Mouse (Mus musculus) heart, postnatal 0 days (tissue): ENCODE measurements at regions not wholly inside any gene's neighbourhood (a gene's known extent, or its start where the extent isn't known, plus 50 kb on each side); places are given as distances from the start of the nearest gene placed in this dataset.

Source experiments
- ATAC-seq: fragments of 200-750 bp; cut with Nextera tagmentation; 2 replicates; pipeline ENCODE4 v1.8.0; 2017; ENCODE audit warnings: low read depth, moderate number of reproducible peaks, moderate library complexity; ENCODE audit not compliant: insufficient read depth
- DNase-seq: peaks from one replicate; pipeline ENCODE4 v3.0.0-alpha.2; 2016; ENCODE audit warnings: low spot score
- H3K27ac ChIP-seq: fragments of 300-500 bp; sonication (generic); 2 replicates; pipeline ENCODE4 v1.5.1; 2014; ENCODE audit warnings: low read depth, mild to moderate bottlenecking
- H3K27me3 ChIP-seq: fragments of 300-500 bp; sonication (generic); 2 replicates; pipeline ENCODE4 v1.6.1; 2014; ENCODE audit warnings: low read length, mixed read lengths; ENCODE audit not compliant: control insufficient read depth, insufficient read depth
- H3K36me3 ChIP-seq: fragments of 300-500 bp; sonication (generic); replicated peaks from 2 replicates; pipeline ENCODE4 v1.6.1; 2014; ENCODE audit warnings: low read length, mixed read lengths; ENCODE audit not compliant: control insufficient read depth, insufficient read depth
- H3K4me1 ChIP-seq: fragments of 300-500 bp; sonication (generic); 2 replicates; pipeline ENCODE4 v1.6.1; 2014; ENCODE audit warnings: antibody characterized with exemption; ENCODE audit not compliant: control insufficient read depth, insufficient read depth
- H3K4me2 ChIP-seq: fragments of 300-500 bp; sonication (generic); 2 replicates; pipeline ENCODE4 v1.6.1; 2014; ENCODE audit warnings: low read depth, mild to moderate bottlenecking, low read length, moderate library complexity
- H3K4me3 ChIP-seq: fragments of 300-500 bp; sonication (generic); 2 replicates; pipeline ENCODE4 v1.5.1; 2014; ENCODE audit warnings: low read depth, low read length
- H3K9ac ChIP-seq: fragments of 300-500 bp; sonication (generic); replicated peaks from 2 replicates; pipeline ENCODE4 v1.6.1; 2014; ENCODE audit warnings: low read depth, low read length, mixed read lengths
- H3K9me3 ChIP-seq: fragments of 300-500 bp; sonication (generic); replicated peaks from 2 replicates; pipeline ENCODE4 v1.6.1; 2016; ENCODE audit warnings: low read length; ENCODE audit not compliant: control insufficient read depth
- CTCF ChIP-seq: IDR thresholded peaks from 2 replicates; pipeline ENCODE4 v1.5.1; 2016; ENCODE audit warnings: antibody characterized with exemption, control low read depth, low read depth
- EP300 ChIP-seq: IDR thresholded peaks from 2 replicates; pipeline ENCODE4 v1.6.1; 2016; ENCODE audit warnings: antibody characterized with exemption, low read depth
- WGBS: fragments of 180-500 bp; shearing (Covaris S2); extraction: QIAGEN DNeasy Blood & Tissue Kit; methylation state at CpG from one replicate; pipeline ENCODE4 v1.1.7; 2014; 5-methylcytosine and 5-hydroxymethylcytosine counted together

DNA sequence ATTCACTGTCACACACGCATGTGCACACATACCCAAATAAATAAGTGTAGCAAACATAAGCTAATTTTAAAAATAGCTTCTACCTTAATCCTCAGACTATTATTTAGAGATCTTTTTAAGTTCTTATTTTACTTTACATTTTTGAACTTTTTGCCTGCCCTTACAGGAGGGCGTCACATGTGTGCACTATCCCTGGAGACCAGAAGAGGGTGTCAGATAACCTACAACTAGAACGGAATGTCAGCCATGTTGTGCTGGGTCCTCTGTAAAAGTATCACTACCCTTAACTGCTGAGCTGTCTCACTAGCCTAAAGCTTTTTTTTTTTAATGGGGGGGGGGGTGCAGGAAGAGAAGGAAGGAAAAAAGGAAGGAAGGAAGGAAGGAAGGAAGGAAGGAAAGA, 271.7 kb downstream of the Gxylt1 start:
- Histone ChIP-seq H3K27ac (no peak overlapping the region), H3K36me3 (no peaks in the 10 kb centered on the region), H3K9ac (no peak overlapping the region), H3K4me3 (no peak overlapping the region), H3K4me2 (no peak overlapping the region), H3K27me3 (no peaks in the 10 kb centered on the region), H3K9me3 (no peaks in the 10 kb centered on the region), H3K4me1 (peaks cover 22% of the 10 kb centered on the region)
- ATAC-seq (no peak), DNase-seq (no peak)
- TF ChIP-seq CTCF (peak; percentile 38), EP300 (no peak)
- WGBS = 81% methylated on average over 3 of the region's 3 CpGs

DNA sequence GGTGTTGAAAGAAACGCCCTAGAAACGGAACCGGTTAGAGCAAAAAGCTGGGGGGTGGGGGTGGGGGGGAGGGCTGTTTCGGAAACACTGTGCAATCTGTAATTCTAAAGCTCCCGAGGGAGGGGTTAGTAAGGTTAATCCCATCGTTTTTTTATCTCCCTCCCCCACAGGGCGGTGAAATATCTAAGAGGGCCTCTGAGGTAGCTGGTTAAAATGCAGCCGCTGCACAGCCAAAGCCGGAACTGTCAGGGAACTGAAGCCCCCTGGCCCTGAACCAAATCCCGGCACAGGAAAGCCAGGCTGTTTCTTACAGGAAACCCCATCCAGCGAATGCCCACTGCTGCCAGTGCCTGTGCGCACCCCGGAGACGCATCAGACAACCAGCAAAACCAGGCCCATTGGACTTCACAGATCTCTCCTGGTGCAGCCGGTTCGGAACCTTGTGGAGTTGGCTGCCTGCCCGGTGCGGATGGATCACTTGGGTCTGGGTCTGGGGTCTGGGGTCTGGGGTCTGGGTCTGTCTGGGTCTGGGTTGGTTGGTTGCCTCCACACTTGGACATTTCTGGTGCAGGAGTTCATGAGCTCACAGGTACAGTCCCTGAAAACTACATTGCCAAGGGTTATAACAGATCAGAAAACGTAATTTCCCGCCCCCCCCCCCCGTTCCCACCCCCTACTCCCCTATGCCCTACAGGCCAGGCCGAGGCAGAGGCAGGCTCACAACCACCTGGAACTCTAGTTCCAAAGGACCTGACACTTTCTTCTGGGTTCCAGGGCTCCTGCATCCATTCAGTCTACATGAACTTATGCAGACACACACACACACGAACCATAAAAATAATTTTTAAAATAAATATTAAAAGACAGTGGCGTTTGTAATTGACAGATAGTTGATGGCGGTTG, 272.7 kb downstream of the Gxylt1 start:
- 18% methylated on average over 25 of the region's 25 CpGs for WGBS
- peak overlapping the region; percentile 45 for H3K9ac ChIP-seq
- ATAC-seq (peak; percentile 34; the same call in 1 of the 2 replicates), DNase-seq (peak; percentile 27)
- 0 out of 2 replicates have a peak overlapping the region, but pooled peaks have one; percentile 20 for H3K27ac ChIP-seq
- H3K4me1 ChIP-seq = peaks cover 22% of the 10 kb centered on the region
- TF ChIP-seq EP300 = no peak
- no peak for TF ChIP-seq CTCF
- no peaks in the 10 kb centered on the region for H3K36me3 ChIP-seq
- no peaks in the 10 kb centered on the region for H3K27me3 ChIP-seq
- peak overlapping the region; percentile 59 for H3K4me2 ChIP-seq
- peak overlapping the region; percentile 29 for H3K4me3 ChIP-seq
- H3K9me3 ChIP-seq = no peaks in the 10 kb centered on the region

DNA sequence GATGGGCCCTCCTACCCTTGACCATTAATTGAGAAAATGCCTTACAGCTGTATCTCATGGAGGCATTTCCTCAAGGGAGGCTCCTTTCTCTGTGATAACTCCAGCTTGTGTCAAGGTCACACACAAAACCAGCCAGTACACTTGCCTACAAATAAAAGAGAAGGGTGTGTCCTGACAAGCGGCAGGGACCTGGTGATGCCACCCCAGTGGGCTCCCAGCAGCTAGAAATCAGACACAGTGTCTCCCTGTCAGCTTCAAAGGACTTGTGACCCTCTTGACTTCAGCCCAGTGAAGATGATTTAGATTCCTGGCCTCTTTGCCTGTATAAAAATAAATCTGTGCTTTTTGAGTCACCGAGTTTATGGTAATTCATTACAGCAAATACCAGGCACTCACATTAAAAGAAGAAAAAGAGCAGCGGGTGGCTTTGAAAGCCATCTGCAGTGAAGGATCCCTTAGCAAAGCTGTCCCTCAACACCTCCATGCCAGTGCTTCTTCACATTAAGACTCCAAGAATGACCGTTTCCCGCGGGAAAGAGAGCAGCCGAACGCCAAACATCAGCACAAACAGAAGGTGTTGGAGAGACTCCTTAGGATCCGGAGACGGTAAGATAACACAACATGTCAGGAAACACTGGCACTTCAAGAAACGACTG, 273.5 kb downstream of the Gxylt1 start:
- Histone ChIP-seq H3K4me2 (peak overlapping the region; percentile 59), H3K4me1 (peaks cover 20% of the 10 kb centered on the region), H3K9ac (peak overlapping the region; percentile 45; the same call in 1 of the 2 replicates), H3K27me3 (no peaks in the 10 kb centered on the region), H3K36me3 (no peaks in the 10 kb centered on the region), H3K4me3 (peak overlapping the region; percentile 29), H3K9me3 (no peaks in the 10 kb centered on the region), H3K27ac (no peak overlapping the region)
- ATAC-seq = no peak
- TF ChIP-seq CTCF (no peak), EP300 (no peak)
- peak; percentile 20 for DNase-seq
- 1% methylated on average over 11 of the region's 11 CpGs for WGBS

DNA sequence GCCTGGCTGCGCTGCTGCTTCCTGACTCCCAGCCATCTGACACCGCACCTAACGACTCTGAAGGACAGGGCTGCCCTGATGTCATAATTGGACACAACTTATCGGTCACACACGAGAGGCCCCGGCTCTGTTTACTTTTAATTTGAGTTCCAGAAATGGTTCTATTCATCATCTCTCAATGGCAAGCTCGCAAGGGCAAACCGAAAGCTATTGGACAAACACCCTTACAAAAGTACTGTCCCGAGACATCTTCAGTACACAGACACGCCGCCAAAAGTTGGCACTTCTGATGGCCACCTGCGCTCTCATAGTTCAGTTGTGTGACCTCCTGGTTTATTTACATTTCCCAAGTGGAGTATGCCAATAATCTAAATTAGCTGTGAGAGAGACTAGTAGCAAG, 274.9 kb downstream of the Gxylt1 start:
- no peak overlapping the region for H3K4me3 ChIP-seq
- H3K27me3 ChIP-seq = no peaks in the 10 kb centered on the region
- DNase-seq (no peak), ATAC-seq (no peak)
- no peaks in the 10 kb centered on the region for H3K36me3 ChIP-seq
- no peak overlapping the region for H3K9ac ChIP-seq
- no peaks in the 10 kb centered on the region for H3K9me3 ChIP-seq
- 67% methylated on average over 12 of the region's 12 CpGs for WGBS
- H3K4me1 ChIP-seq = peaks cover 7% of the 10 kb centered on the region
- no peak overlapping the region for H3K4me2 ChIP-seq
- no peak for TF ChIP-seq CTCF
- no peak for TF ChIP-seq EP300
- no peak overlapping the region for H3K27ac ChIP-seq

GRCm38 (mm10) chr15:92997933-92998332, 277.0 kb downstream of the Gxylt1 start:
- TF ChIP-seq CTCF (no peak), EP300 (no peak)
- Histone ChIP-seq H3K27ac (no peak overlapping the region), H3K4me3 (no peak overlapping the region), H3K9ac (no peak overlapping the region), H3K9me3 (no peaks in the 10 kb centered on the region), H3K27me3 (no peaks in the 10 kb centered on the region), H3K36me3 (no peaks in the 10 kb centered on the region), H3K4me1 (peaks cover 6% of the 10 kb centered on the region), H3K4me2 (no peak overlapping the region)
- ATAC-seq = no peak
- 51% methylated on average over 5 of the region's 5 CpGs for WGBS
- no peak for DNase-seq
